Mouse (Mus musculus): Measurements from ENCODE around the gene Tgfb1i1. TPM values are rescaled to one million over a fixed set of nuclear protein-coding genes. Genes with fewer than 3 reads are reported as not detected.

Tgfb1i1 gene
- polyA plus RNA-seq, 1 experiment from 2014 or later, result 178 TPM

DNA sequence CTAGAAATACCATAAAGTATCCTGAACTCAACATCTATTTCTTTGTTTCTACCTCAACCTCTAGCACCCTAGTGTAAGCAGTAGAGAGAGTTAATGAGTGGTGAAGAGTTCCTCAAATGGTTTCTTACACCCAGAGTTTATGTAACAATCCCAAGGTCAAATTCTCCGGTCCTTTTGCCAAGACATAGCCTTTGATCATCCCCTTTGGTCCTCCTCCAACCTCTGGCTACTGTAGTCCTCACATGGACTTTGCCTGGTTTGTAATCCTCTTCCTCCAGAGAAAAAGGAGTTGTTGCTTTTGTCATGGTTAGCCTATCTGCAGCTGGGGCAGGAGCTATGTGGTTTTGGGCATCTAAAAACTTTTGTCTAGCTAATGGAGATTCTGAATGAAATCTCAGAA, 11.1 kb upstream of the Tgfb1i1 start:
- WGBS, result 62% methylated on average over 1 of the region's 1 CpGs
- Histone ChIP-seq H3K4me2 (no peak overlapping the region), H3K4me1 (peaks cover 20% of the 10 kb centered on the region), H3K36me3 (peaks cover 10% of the 10 kb centered on the region), H3K27ac (no peak overlapping the region), H3K9me3 (no peaks in the 10 kb centered on the region), H3K27me3 (peaks cover 4% of the 10 kb centered on the region; the same call in 1 of the 2 replicates), H3K9ac (no peak overlapping the region), H3K4me3 (no peak overlapping the region)
- no peak for ATAC-seq (ENCODE audit: borderline replicate concordance, extremely low read depth, low FRiP score, low TSS enrichment)

DNA sequence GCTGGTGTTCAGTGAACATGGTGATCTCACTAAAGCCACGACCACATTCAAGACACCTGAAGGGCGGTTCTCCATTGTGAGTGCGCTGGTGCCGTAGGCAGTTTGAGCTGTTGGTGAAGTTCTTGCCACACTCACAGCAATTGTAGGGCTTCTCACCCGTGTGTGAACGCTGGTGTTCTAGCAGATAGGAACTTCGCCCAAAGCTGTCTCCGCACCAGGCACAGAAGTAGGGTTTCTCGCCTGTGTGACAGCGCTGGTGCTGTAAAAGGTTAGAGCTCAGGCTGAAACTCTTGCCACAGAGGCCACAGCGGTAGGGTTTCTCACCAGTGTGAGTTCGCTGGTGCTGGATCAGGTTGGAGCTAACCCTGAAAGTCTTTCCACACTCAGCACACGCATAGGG, 10.2 kb upstream of the Tgfb1i1 start:
- WGBS, result 93% methylated on average over 13 of the region's 13 CpGs

DNA sequence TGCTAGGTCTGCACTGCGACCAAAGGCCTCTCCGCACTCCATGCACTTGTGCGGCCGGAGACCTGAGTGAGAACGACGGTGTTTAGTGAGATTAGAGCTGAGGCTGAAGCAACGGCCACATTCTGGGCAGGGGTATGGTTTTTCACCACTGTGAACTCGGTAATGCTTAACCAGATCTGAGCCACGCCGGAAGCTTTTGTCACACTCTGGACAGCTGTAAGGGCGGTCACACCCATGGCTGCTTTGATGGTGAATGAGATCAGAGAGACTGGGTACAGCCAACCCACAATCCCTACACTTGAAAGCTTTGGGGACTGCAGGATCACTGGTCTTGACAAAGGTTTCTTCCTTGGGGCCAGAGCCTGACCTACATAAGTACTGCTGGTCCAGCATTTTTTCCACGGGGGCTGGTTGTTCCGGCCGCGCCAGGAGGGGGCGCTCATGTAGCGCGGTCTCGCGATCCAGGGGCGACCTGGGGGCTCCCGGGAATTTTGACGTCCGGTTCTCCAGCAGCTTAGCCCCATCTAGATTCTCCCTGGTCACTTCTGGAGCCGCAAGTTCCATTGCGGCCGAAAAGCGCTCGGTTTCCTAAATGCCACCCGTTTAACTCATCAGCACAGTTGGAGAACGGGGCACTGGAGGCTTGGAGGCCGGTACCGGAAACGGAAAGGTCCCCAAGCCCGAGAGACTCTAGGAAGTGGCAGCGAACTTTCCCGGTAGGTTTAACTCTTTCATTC, 9.6 kb upstream of the Tgfb1i1 start, which contains the start of gene Armc5:
Gene Armc5 (plus strand): TSS at position 487 of the 737 bp plus-strand sequence.
- Histone ChIP-seq H3K36me3 (peaks cover 25% of the 10 kb centered on the region), H3K9me3 (no peaks in the 10 kb centered on the region), H3K4me3 (peak within 1 kb of the TSS; percentile 67), H3K9ac (peak within 1 kb of the TSS; percentile 79), H3K4me2 (peak within 1 kb of the TSS; percentile 74), H3K27me3 (no peaks in the 10 kb centered on the region), H3K27ac (peak within 1 kb of the TSS; percentile 98), H3K4me1 (peaks cover 21% of the 10 kb centered on the region)
- WGBS, result 23% methylated on average over 37 of the region's 37 CpGs
- peak; percentile 15; the same call in 1 of the 2 replicates for ATAC-seq (ENCODE audit: borderline replicate concordance, extremely low read depth, low FRiP score, low TSS enrichment)

More for the DNA sequence above, 10.2 kb upstream of the Tgfb1i1 start:
- no peaks in the 10 kb centered on the region for H3K9me3 ChIP-seq
- peaks cover 19% of the 10 kb centered on the region for H3K36me3 ChIP-seq
- H3K27ac ChIP-seq, result peak overlapping the region; percentile 98; the same call in 1 of the 2 replicates
- no peak overlapping the region for H3K9ac ChIP-seq
- no peaks in the 10 kb centered on the region for H3K27me3 ChIP-seq
- H3K4me2 ChIP-seq, result peak overlapping the region; percentile 74
- no peak for ATAC-seq (ENCODE audit: borderline replicate concordance, extremely low read depth, low FRiP score, low TSS enrichment)
- peak overlapping the region; percentile 67; the same call in 1 of the 2 replicates for H3K4me3 ChIP-seq
- peaks cover 21% of the 10 kb centered on the region for H3K4me1 ChIP-seq

DNA sequence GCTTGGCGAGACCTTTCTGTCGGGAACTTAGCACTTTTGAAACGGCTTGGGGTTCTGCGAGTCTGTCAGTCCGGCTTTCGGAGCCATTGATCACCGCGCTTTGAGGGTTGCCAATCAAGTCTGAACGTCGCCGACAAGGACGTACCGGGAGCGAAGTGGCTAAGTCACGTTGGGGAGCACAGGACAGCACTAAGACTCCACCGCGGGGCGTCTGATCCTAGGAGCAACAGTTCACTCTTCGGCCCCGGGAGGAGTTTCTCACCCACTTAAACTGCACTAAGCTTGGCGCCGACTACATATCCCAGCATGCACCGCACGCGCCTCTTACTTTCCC, 9.1 kb upstream of the Tgfb1i1 start:
- ATAC-seq (ENCODE audit: borderline replicate concordance, extremely low read depth, low FRiP score, low TSS enrichment), result no peak
- H3K9me3 ChIP-seq, result no peaks in the 10 kb centered on the region
- peaks cover 21% of the 10 kb centered on the region for H3K4me1 ChIP-seq
- peak overlapping the region; percentile 67 for H3K4me3 ChIP-seq
- peak overlapping the region; percentile 98 for H3K27ac ChIP-seq
- peak overlapping the region; percentile 74 for H3K4me2 ChIP-seq
- peaks cover 30% of the 10 kb centered on the region for H3K36me3 ChIP-seq
- H3K9ac ChIP-seq, result peak overlapping the region; percentile 79
- under 1% methylated on average over 25 of the region's 25 CpGs for WGBS
- H3K27me3 ChIP-seq, result no peaks in the 10 kb centered on the region

DNA sequence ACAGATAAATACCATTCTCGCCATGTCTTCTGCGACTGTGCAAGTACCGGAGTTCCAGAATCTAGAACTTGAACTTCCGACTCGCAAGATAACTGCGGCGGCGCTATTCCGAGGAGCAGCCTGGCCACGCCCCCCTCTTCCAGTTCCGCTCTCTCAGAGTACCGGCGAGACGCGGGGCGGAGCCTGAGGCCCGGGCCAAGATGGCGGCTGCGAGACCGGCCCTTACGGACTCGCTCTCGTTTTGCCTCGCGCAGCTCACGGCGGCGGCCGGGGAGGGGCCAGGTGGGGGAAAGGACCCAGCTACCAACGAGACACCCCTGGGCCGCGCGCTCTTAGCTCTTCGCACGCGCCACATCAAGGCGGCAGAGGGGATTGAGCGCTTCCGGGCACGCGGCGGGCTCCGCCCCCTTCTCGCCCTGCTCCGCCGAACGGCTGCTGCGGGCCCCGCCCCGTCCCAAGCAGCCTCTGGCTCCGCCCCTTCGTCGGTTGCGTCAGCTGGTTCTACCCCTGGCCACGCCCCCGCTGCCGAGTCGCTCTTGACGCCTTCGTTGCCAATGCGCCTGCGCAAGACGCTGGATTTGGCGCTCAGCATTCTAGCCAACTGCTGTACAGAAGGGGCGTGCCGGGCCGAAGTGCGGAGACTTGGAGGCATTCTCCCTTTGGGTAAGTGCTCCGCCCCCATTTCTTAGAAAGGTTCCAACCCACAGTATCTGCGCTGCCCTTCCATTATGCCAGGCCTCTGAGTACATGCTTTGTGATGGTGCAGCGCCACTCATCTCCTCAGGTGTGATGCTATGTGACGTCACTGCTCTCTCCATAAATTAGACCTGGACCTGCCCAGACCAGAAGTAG, 8.5 kb upstream of the Tgfb1i1 start, which contains the start of gene 9130023H24Rik:
Gene 9130023H24Rik (minus strand): TSS at position 105 of the 852 bp plus-strand sequence.
- peaks cover 21% of the 10 kb centered on the region for H3K4me1 ChIP-seq
- peak within 1 kb of the TSS; percentile 79 for H3K9ac ChIP-seq
- peak; percentile 92 for ATAC-seq (ENCODE audit: borderline replicate concordance, extremely low read depth, low FRiP score, low TSS enrichment)
- peak within 1 kb of the TSS; percentile 98 for H3K27ac ChIP-seq
- peaks cover 36% of the 10 kb centered on the region for H3K36me3 ChIP-seq
- WGBS, result under 1% methylated on average over 68 of the region's 72 CpGs
- peak within 1 kb of the TSS; percentile 67 for H3K4me3 ChIP-seq
- H3K9me3 ChIP-seq, result no peaks in the 10 kb centered on the region
- H3K27me3 ChIP-seq, result no peaks in the 10 kb centered on the region
- peak within 1 kb of the TSS; percentile 74 for H3K4me2 ChIP-seq

DNA sequence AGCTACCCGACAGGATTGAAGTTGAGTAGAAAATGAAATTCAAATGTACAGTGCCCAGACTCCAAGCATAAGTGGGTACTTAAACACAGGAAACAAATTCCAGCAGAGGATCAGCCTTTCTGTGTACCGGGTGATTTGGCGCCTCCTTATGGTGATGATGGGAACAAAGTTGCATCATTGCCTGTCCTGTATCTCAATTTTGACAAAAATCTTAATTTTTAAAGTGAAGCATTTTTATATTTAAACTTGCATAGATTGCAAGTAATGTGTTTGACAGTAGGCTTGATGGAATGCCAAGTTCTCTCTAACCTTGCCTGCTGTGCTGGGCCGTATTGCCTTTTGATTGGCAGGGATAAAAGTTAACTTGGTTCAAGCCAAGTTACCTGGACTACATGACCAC, 7.6 kb upstream of the Tgfb1i1 start:
- Histone ChIP-seq H3K9me3 (no peaks in the 10 kb centered on the region), H3K4me1 (peaks cover 21% of the 10 kb centered on the region), H3K4me3 (peak overlapping the region; percentile 67), H3K27ac (peak overlapping the region; percentile 98), H3K4me2 (peak overlapping the region; percentile 74), H3K9ac (no peak overlapping the region; the same call in 1 of the 2 replicates), H3K27me3 (no peaks in the 10 kb centered on the region), H3K36me3 (peaks cover 38% of the 10 kb centered on the region)
- ATAC-seq (ENCODE audit: borderline replicate concordance, extremely low read depth, low FRiP score, low TSS enrichment), result no peak
- WGBS, result 17% methylated on average over 4 of the region's 4 CpGs

DNA sequence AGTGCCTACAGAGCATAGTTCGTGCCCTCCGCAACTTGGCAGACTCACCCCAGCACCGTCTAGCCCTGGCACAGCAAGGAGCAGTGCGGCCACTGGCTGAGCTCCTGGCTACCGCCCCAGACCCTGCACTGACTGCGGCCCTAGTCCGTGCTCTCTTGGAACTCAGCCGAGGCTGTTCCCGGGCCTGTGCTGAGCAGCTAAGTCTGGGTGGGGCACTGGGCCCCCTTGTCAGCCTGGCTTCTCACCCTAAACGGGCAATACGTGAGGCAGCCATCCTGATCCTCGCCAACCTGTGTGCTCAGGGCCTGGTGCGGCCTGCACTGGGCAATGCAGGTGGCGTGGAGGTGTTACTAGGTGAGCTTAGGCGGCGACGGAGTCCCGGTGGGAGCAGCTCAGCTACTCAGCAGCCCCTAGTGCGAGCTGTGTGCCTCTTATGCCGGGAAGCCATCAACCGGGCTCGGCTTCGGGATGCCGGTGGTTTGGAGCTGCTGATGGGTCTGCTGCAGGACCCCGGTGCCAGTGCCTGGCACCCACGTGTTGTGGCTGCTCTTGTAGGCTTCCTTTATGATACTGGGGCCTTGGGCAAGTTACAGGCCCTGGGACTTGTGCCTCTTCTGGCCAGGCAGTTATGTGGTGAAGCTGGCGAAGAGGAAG, 6.4 kb upstream of the Tgfb1i1 start:
- no peak overlapping the region for H3K4me3 ChIP-seq
- no peaks in the 10 kb centered on the region for H3K27me3 ChIP-seq
- 91% methylated on average over 27 of the region's 27 CpGs for WGBS
- H3K27ac ChIP-seq, result no peak overlapping the region
- peaks cover 21% of the 10 kb centered on the region for H3K4me1 ChIP-seq
- H3K4me2 ChIP-seq, result no peak overlapping the region
- peaks cover 51% of the 10 kb centered on the region for H3K36me3 ChIP-seq
- no peaks in the 10 kb centered on the region for H3K9me3 ChIP-seq
- no peak for ATAC-seq (ENCODE audit: borderline replicate concordance, extremely low read depth, low FRiP score, low TSS enrichment)
- H3K9ac ChIP-seq, result no peak overlapping the region

DNA sequence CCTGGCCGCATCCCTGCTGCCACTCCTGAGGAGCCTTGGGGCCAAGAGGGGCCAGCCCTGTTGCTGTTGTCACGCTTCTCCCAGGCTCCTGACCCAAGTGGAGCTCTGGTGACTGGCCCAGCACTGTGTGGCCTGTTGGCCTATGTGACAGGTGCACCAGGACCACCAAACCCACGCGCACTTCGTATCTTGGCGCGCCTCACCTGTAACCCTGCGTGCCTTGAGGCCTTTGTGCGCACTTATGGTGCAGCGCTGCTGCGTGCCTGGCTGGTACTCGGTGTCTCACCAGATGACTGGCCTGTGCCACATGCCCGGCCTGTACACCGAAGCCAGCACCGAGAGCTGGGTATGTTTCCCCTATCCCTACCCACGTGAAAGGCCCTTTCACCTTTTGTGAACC, 4.3 kb upstream of the Tgfb1i1 start:
- Histone ChIP-seq H3K4me2 (no peak overlapping the region), H3K27ac (no peak overlapping the region), H3K4me1 (peaks cover 26% of the 10 kb centered on the region), H3K4me3 (no peak overlapping the region), H3K36me3 (peaks cover 48% of the 10 kb centered on the region), H3K9me3 (no peaks in the 10 kb centered on the region), H3K9ac (no peak overlapping the region), H3K27me3 (no peaks in the 10 kb centered on the region)
- 96% methylated on average over 16 of the region's 16 CpGs for WGBS
- ATAC-seq (ENCODE audit: borderline replicate concordance, extremely low read depth, low FRiP score, low TSS enrichment), result no peak

DNA sequence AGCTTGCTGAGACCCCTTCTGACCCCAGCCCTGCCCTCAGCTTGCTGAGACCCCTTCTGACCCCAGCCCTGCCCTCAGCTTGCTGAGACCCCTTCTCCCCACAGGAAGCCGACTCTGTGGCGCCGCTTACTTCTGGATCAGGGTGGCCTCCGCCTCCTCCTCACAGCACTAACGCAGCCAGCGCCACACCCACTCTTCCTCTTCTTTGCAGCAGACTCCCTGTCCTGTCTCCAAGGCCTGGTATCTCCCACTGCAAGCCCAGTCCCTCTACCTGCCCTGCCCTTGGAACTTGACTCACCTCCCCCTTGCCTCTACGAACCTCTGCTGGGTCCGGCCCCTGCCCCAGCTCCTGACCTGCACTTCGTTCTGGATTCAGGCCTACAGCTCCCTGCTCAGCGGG, 2.7 kb upstream of the Tgfb1i1 start:
- ATAC-seq (ENCODE audit: borderline replicate concordance, extremely low read depth, low FRiP score, low TSS enrichment), result no peak
- H3K4me2 ChIP-seq, result no peak overlapping the region
- no peak overlapping the region for H3K4me3 ChIP-seq
- H3K27ac ChIP-seq, result no peak overlapping the region
- H3K27me3 ChIP-seq, result no peaks in the 10 kb centered on the region
- WGBS, result 69% methylated on average over 10 of the region's 10 CpGs
- no peak overlapping the region for H3K9ac ChIP-seq
- H3K9me3 ChIP-seq, result no peaks in the 10 kb centered on the region
- peaks cover 39% of the 10 kb centered on the region for H3K4me1 ChIP-seq
- H3K36me3 ChIP-seq, result peaks cover 48% of the 10 kb centered on the region

DNA sequence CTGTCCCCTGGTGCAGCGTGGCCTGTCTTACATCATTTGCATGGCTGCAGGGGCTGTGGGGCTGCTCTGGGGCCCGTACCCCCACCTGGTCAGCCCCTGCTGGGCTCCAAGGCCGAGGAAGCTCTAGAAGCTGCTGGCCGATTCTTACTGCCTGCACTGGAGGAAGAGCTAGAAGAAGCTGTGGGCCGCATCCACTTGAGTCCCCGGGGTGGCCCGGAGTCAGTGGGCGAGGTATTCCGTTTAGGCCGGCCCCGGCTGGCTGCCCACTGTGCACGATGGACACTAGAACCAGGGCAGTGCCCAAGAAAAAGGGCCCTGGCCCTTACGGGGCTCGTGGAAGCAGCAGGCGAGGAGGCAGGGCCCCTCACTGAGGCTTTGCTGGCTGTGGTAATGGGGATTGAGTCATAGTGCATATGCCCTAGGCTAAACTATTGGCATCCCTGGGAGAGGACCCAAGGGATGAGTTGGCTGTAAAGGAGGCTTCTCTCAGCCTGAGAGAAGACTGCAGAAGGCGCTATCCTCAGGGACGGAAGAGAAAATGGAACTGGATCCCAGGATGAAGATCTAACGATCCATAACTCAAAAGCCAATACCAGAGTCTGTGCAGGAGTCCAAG, 2.1 kb upstream of the Tgfb1i1 start:
- Histone ChIP-seq H3K27ac (no peak overlapping the region), H3K9me3 (no peaks in the 10 kb centered on the region), H3K36me3 (peaks cover 53% of the 10 kb centered on the region), H3K27me3 (no peaks in the 10 kb centered on the region), H3K9ac (no peak overlapping the region; the same call in 1 of the 2 replicates), H3K4me2 (no peak overlapping the region), H3K4me3 (no peak overlapping the region), H3K4me1 (peaks cover 40% of the 10 kb centered on the region)
- WGBS, result 91% methylated on average over 18 of the region's 18 CpGs
- ATAC-seq (ENCODE audit: borderline replicate concordance, extremely low read depth, low FRiP score, low TSS enrichment), result no peak

DNA sequence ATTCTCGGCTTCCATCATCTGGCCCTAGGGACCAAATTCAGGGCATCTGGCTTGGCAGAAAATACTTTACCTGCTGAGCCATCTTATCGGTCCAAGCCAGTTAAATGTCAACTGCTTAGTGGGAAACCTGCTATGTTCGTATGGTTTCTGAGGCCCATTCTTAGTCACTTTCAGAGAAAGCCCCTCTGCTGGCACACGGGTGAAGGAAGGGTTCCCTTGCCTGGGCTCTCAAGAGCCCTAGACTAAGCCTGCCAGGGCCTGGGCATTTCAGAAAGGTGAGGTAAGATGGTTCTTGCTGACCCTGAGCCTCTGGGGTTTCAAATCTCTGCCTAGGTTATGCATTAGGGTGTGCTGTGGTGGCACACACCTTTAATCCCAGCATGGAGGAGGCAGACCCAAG, 1.1 kb upstream of the Tgfb1i1 start:
- WGBS, result 91% methylated on average over 4 of the region's 4 CpGs
- Histone ChIP-seq H3K9ac (no peak overlapping the region), H3K27ac (peak overlapping the region; percentile 96), H3K4me1 (peaks cover 34% of the 10 kb centered on the region), H3K4me2 (no peak overlapping the region), H3K4me3 (no peak overlapping the region), H3K36me3 (peaks cover 51% of the 10 kb centered on the region), H3K9me3 (no peaks in the 10 kb centered on the region), H3K27me3 (no peaks in the 10 kb centered on the region)
- no peak for ATAC-seq (ENCODE audit: borderline replicate concordance, extremely low read depth, low FRiP score, low TSS enrichment)

Measured in lung, embryonic 15.5 days (tissue).